Mouse (Mus musculus) splenic B cell, adult 2 months (primary cell): Measurements from ENCODE around the gene Ppp1r9b.
A peak's percentile ranks its signal among the peaks of the same experiment; 100 is the strongest.
"Not testable (repeated sequence)": the region's sequence is repeated elsewhere in the genome, so short reads cannot be mapped to it uniquely, and the experiment has no call there.

ENCODE experiments used
- DNase-seq: peaks from one replicate; pipeline ENCODE4 v3.0.0-alpha.2; 2011; ENCODE audit warnings: low read depth, low spot score
- H3K27me3 ChIP-seq: 2 replicates; pipeline ENCODE4 v1.6.1; 2012; ENCODE audit warnings: mild to moderate bottlenecking, low read length, moderate library complexity, mixed read lengths; ENCODE audit not compliant: control insufficient read depth, poor library complexity, insufficient read depth, severe bottlenecking
- H3K36me3 ChIP-seq: 2 replicates; pipeline ENCODE4 v1.6.1; 2012; ENCODE audit warnings: mild to moderate bottlenecking, low read length, moderate library complexity, mixed read lengths; ENCODE audit not compliant: control insufficient read depth, poor library complexity, insufficient read depth, severe bottlenecking

Ppp1r9b gene

GRCm38 (mm10) chr11:95010841-95011403, 20.1 kb downstream of the Ppp1r9b start:
- not testable (repeated sequence) for DNase-seq, H3K36me3 ChIP-seq, H3K27me3 ChIP-seq

GRCm38 (mm10) chr11:95011416-95011815, 20.6 kb downstream of the Ppp1r9b start:
- DNase-seq: no peak
- H3K27me3 ChIP-seq: no peaks in the 10 kb centered on the region; the same call in none of the 2 replicates
- H3K36me3 ChIP-seq: no peaks in the 10 kb centered on the region

DNA sequence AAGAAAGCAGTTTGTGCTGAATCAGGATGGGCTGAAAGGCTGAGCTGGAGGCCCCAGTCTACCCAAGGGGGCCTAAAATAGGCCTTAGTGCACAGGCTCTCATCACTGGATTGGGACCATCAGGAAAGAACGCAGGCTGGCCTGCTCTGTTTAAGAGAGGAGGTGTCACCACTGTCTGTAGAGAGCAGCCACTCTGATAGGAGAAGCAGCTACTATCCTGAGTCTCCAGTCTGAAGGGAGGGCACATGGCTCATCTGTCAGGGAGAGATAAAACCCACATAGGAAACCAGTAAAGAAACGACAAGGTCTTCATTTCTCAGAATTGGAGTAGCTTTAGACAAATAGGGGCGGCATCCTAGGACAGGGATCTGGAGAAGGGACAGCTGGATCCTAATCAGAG, 21.2 kb downstream of the Ppp1r9b start:
- H3K27me3 ChIP-seq: no peaks in the 10 kb centered on the region; the same call in none of the 2 replicates
- no peak for DNase-seq

GRCm38 (mm10) chr11:95012487-95012886, 21.7 kb downstream of the Ppp1r9b start:
- no peak for DNase-seq
- H3K36me3 ChIP-seq: no peaks in the 10 kb centered on the region
- H3K27me3 ChIP-seq: no peaks in the 10 kb centered on the region; the same call in none of the 2 replicates

More for the DNA sequence above, 21.2 kb downstream of the Ppp1r9b start:
- no peaks in the 10 kb centered on the region for H3K36me3 ChIP-seq

GRCm38 (mm10) chr11:95015484-95015883, 24.6 kb downstream of the Ppp1r9b start:
- no peaks in the 10 kb centered on the region; the same call in 1 of the 2 replicates for H3K27me3 ChIP-seq
- H3K36me3 ChIP-seq: no peaks in the 10 kb centered on the region
- DNase-seq: no peak

DNA sequence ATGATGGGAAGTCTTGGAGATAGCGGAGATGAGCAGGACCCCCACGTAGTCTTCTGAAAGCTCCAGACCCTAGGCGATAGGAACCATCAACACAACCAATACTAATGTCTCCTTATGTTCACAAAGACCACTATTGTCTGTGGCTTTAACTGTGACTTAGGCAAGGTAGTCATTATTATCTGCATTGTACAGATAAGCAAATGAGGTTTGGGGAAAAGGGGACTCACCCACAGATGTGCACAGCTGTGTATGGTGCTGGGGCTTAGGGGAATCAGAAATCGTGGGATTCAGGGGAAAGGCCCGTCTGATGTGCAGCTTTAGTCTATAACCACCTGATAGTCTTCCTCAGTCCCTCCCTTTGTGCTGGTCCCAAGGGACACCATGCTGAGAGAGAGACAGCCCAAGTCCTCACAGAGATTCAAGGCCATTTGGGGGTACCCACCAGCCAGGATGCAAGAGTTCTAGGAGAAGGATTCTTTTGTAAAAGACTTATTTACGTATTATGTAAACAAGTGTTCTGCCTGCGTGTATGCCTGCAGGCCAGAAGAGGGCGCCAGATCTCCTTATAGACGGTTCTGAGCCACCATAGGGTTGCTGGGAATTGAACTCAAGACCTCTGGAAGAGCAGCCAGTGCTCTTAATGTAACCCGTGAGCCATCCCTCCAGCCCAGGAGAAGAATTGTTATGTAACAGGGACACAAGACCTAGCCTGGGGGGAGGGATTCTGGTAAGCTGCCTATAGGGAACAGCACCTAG, 31.6 kb downstream of the Ppp1r9b start:
- no peaks in the 10 kb centered on the region; the same call in 1 of the 2 replicates for H3K27me3 ChIP-seq
- no peaks in the 10 kb centered on the region for H3K36me3 ChIP-seq
- peak; percentile 25 for DNase-seq

DNA sequence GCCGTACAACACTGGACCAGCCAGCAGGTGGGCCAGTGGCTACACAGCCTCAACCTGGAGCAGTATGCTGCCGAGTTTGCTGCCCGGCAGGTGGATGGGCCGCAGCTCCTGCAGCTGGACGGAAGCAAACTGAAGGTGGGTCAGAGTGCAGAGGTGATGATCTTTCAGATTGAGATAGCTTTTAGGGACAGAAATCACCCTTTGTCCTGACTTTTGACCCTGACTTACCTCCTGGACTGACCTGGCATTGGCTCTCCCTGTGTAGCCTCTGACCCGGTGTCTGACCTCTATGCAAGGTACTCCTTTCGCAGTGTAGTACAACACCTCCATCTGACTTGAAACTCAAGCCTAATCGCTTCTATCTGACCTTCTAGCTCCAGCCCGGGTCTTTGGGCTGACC, 32.6 kb downstream of the Ppp1r9b start:
- Histone ChIP-seq H3K27me3 (no peaks in the 10 kb centered on the region; the same call in 1 of the 2 replicates), H3K36me3 (no peaks in the 10 kb centered on the region)
- DNase-seq: no peak

GRCm38 (mm10) chr11:95024439-95025184, 33.8 kb downstream of the Ppp1r9b start:
- no peaks in the 10 kb centered on the region for H3K36me3 ChIP-seq
- DNase-seq: no peak
- no peaks in the 10 kb centered on the region for H3K27me3 ChIP-seq

- no peak for DNase-seq
- Histone ChIP-seq H3K27me3 (no peaks in the 10 kb centered on the region), H3K36me3 (no peaks in the 10 kb centered on the region)
These were observed 34.6 kb downstream of the Ppp1r9b start for GRCm38 (mm10) chr11:95025227-95026012.

DNA sequence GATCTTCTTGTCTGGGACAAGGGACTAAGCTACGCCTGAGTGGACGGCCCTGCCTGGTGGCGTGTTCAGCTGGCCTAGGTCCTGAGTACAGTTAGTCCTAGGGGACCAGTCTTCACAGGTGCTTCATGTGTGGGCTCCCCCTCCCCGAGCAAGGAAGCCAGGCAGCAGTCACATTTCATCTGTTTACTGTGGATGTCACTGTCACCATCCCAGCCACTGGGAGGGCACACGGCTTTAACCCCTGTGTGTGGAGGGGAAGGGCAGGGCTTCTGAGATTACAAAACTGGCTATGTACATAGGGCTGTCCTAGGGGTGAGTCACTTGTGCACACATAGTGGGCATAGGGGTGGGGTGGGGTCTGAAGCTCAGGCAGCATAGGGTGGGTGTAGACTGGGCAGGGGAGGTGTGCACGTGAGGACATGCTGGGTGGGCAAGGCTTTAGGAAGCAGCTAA, 35.3 kb downstream of the Ppp1r9b start:
- H3K36me3 ChIP-seq: no peaks in the 10 kb centered on the region
- no peak for DNase-seq

DNA sequence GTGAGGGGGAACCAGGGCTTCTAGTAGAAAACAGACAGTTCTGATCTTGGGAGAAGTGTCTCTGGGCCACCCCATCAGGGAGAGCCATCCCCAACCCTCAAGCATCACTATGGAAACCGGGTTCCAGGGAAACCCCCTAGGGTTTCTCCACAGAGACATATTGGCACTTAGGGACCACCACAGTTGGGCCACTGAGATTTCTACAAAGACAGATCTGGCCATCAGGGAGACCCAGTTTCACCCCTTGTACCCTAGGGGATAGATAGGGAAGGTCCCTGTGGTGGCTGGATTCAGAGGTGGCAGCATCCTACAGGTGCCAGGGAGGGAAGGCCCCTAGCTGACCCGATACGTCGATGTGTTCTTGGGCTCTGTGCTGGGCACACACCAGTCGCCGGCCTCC, 36.0 kb downstream of the Ppp1r9b start:
- Histone ChIP-seq H3K27me3 (no peaks in the 10 kb centered on the region), H3K36me3 (no peaks in the 10 kb centered on the region)
- DNase-seq: no peak

More for the DNA sequence above, 35.3 kb downstream of the Ppp1r9b start:
- H3K27me3 ChIP-seq: no peaks in the 10 kb centered on the region

DNA sequence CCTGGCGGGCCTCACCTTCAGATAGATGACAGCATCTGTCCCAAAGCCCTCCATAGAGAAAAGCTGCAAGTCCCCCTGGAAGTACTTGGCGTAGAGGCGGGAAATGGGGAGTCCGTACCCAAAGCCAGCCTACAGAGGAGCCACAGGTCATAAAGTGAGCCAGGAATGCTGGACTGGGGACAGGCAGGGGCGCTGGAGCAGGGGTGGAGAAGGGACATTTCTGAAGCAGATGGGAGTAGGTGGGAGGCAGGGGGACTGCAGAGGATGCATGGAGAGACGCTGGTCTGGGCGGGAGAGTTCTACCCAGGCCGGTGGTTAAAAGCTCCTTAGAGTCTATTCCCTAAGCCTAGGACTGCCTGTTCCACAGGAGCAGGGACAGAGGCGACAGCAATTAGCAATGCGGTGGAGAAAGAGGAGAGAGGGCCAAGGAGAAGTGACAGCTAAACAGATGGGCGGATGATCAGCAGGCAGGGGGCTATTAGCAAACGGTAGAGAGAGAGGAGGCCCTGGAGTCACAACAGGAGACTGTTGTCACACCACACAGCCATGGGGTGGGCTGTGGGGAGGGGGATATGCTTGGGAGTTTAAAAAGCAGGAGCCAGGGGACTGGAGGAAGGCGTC, 37.1 kb downstream of the Ppp1r9b start:
- H3K36me3 ChIP-seq: no peaks in the 10 kb centered on the region
- H3K27me3 ChIP-seq: no peaks in the 10 kb centered on the region
- no peak for DNase-seq

DNA sequence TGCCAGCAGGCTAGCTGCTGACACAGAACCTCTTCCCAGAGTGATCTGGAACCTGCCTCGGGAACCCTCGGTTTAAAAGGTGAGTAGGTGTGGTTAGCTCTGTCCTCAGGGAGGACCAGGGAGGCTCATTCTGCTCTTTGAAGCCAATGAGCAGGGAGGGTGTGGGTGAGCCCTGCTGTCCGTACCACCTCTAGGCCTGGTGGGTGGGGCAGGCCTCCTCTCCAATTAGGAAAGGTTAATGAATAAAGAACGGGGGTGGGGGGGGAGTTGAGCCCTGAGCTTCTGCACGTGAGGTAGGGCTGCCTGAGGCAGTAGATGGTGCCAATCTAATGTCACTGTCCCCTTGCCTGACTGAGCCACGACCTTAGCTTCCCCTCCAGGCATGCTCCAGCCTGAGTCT, 42.1 kb downstream of the Ppp1r9b start:
- Histone ChIP-seq H3K36me3 (no peaks in the 10 kb centered on the region), H3K27me3 (no peaks in the 10 kb centered on the region)
- no peak for DNase-seq

GRCm38 (mm10) chr11:95033617-95034016, 42.8 kb downstream of the Ppp1r9b start:
- no peaks in the 10 kb centered on the region for H3K36me3 ChIP-seq
- no peak for DNase-seq
- H3K27me3 ChIP-seq: no peaks in the 10 kb centered on the region
